Mouse (Mus musculus) liver, adult (tissue): ENCODE results near the gene Ndufaf5.
"Not testable (repeated sequence)": the region's sequence is repeated elsewhere in the genome, so short reads cannot be mapped to it uniquely, and the experiment has no call there.

Experiments
- GATA4 ChIP-seq: IDR thresholded peaks from 2 replicates; pipeline ENCODE4 v1.6.1; 2014; ENCODE audit warnings: mild to moderate bottlenecking, low read length; ENCODE audit not compliant: insufficient replicate concordance

The Ndufaf5 gene

DNA sequence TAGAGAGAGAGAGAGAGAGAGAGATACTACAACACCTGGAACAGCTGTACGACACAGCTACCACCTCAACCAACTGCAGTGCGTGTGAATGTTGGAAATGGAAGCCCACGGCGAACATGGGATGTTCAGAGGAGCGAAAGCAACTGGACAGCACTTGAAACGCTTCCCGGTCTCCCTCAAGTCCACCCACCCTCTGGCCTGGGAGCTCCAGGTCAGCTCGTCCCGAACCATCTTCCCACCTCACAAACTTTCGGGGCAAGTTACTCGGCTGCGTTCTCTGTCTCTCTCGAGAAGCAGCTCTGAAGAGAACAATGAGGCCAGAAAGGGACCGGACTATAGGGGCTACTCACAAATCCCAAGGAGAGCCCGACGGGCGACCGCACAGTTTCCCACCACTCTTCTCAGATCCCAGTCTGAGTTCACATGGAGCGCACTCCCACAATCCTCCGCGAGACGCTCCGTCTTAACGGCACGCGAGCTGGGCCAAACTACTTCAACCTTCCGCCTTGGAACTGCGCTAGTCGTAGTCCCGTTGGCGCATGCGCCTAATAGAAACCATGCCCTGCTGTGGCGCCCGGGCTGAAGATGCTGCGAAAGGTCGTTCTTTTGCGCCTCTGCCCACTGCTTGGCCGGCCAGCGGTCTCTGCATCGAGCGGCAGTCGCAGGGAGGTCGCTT is at the start of gene Ndufaf5, which contains the start of gene Esf1:
Gene Ndufaf5 (plus strand): TSS at position 523 of the 676 bp plus-strand sequence.
Gene Esf1 (minus strand): TSS at position 438 of the 676 bp plus-strand sequence.
- no peak; the same call in 1 of the 2 replicates for TF ChIP-seq GATA4

DNA sequence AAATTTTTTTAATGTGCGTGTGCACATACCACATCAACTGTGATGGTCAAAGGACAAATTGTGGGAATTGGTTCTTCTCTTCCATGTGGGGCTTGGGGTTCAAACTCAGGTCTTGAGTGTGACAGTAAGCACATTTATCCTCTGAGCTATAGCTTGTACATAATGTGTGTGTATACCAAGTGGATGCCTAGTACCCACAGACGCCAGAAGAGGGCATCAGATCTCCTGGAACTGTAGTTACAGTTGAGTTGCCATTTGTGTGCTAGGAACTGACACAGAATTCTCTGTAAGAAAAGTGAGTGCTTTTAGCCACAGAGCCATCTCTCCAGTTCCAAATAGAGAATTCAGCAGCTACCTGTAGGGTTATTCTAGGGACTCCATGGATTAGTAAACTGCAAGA is 44.9 kb upstream of the Ndufaf5 start:
- TF ChIP-seq GATA4: no peak

DNA sequence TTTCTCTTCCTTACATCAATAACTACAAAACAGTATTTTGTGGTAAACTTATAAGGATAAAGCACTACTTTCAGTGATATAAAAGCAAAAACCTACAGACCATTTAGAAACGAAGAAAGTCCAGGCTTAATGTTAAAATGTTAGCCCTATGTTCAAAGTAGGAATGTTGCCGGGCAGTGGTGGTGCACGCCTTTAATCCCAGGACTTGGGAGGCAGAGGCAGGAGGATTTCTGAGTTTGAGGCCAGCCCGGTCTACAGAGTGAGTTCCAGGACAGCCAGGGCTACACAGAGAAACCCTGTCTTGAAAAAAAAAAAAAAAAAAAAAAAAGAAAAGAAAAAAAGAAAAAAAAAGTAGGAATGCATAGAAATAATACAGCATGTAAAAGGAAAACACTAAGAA is 18.7 kb upstream of the Ndufaf5 start, which contains the start of gene Gm17374:
Gene Gm17374 (plus strand): TSS at position 301 of the 400 bp plus-strand sequence.
- not testable (repeated sequence) for TF ChIP-seq GATA4

DNA sequence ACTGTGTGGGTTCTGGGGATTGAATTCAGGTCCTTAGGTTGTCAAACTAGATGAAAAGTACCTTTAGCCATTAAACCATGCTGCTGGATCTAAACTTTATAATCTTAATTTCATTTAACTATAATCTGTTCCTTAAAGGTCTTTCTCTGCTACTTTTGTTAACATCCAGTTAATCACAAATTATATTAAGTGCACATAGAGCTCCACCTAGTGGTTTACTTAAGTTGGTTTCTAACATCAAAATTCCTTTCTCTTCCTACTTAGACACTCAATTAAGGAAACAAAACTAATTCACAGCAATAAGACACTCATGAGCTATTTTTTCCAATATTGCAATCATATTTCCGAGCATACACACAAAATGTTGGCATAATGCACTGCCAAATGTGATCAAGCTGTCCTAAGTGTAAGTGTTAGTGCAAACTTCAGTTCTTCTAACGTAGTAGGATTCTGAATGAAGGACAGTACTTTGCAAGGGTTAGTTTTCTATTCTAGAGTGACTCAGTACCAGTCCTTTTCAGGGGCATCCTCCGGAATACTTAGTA is 11.2 kb upstream of the Ndufaf5 start:
- TF ChIP-seq GATA4: no peak

DNA sequence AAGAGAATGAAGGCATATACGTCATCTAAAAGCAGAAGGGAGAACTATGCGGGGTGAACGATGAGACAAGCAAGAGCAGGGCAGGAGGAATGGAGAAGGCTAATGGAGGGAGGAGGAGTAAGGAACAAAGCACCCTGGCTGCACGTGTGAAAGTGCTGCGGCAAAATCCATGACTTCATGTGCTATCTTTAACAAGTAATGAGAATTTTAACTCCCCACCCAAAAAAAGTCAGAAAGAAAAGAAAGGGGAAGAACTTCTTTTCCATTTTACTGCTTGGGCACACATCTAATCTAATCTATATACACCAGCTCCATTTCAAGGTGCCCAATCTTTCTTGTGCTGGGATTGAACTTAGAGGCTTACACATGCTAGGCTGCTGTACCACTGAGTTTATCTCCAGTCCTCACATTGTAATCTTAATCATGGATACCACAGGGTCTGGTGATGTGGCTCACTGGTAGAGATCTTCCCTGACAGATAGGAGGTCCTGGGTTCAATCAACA is 7.0 kb upstream of the Ndufaf5 start:
- no peak for TF ChIP-seq GATA4

DNA sequence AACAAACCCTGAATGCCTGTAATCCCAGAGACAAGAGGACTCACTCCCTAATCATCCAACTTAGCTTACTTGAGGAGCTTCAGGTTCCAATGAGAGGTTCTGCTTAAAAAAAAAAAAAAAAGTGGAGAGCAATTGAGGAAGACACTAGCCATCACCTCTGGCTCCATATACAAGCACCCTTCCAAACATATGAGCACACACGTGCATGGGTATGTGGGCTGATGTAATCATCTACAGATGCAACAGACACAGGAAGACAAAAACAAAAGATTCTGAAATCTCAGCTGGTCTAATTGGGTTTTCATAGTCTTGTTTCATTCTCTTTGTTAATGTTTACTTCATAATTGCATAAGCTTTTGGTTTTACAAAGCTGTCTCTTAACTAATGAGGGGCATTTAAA is 1.4 kb upstream of the Ndufaf5 start:
- no peak for TF ChIP-seq GATA4

DNA sequence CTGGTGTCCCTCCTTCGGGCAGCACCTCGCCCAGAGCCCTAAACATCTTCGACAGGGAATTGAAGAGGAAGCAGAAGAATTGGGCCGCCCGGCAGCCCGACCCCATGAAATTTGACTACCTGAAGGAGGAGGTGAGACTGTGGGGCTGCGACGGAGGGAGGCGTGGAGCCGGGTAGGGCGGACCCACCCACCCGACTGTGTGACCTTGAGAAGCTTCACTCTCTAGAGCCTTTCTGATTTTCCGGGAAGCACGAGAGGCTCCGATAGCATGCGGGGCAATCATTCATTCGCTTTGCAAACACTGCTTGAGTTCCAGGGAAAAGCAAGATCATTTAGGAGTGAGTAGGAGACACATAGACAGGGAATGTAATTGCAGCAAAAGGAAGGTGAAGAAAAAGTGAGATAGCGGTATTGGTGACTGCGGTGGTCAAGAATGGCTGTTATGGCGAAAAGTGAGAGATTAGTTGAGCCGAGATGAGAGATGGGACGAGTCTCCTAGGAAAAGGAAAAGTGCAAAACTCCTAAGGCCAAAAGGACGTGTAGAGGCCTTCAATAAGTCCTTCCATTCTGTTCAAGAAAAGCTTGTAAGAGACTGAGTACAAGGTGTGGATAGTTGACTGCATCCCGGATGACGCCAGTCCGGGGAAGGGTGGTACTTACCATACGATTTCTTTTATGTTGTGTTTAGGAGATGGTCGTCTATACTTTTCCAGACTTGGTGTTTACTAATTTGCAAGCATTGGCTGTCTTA is 529 bp downstream of the Ndufaf5 start:
- no peak for TF ChIP-seq GATA4

DNA sequence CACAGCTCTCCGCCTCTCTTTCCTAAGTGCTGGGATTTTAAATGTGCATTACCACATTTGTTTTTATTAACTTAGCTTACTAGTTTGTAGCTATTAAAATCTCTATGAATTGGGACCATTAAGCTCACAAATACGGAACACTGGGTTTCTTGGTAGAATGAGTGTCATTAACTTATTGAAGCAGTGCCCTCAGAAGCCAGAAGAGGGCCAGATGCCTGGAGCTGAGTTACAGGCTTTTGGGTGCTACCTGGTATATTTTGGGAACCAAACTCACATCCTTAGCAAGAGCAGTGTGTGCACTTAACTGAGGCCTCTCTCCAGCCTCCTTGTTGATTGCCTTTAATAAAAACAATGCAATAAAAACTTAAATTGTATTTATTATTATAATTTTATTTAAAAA is 30.3 kb downstream of the Ndufaf5 start:
- no peak for TF ChIP-seq GATA4

DNA sequence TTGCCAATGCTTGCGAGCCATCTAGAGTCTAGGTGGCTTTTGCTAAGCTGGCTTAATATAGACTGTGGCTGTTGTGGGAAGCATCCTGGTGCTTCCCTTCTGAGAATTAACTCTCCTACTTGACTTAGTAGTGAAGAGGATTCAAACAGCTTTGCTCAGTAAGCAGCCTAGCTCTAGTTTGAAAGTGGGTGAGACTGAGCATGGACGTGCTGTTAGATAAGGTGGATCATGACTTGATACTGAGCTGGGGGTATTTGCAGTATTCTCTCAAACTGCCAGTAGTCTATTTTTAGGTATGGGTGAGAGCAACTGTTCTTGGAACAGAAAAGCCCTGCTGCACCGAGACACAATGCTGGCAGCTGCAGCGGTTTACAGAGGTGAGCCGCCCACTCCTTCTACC is 32.1 kb downstream of the Ndufaf5 start:
- TF ChIP-seq GATA4: no peak

DNA sequence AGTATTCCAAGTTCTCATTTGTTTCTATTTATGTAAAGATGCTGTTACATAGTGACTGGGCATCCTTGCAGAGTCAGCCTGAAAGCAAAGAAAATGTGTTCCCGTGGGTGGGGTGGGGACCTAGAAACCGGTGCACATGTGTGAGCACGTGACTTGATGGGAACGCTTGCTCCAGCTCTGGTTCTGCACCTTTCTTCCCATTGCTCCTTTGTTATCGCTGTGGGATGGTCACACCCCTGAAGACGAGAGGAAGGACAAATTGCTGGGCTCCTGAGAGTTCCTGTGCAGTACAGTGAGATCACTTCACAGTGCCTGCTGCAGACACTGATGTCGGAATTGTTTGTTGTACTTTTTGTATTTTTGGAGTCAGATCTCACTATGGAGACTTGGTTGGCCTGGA is 33.3 kb downstream of the Ndufaf5 start:
- no peak for TF ChIP-seq GATA4

DNA sequence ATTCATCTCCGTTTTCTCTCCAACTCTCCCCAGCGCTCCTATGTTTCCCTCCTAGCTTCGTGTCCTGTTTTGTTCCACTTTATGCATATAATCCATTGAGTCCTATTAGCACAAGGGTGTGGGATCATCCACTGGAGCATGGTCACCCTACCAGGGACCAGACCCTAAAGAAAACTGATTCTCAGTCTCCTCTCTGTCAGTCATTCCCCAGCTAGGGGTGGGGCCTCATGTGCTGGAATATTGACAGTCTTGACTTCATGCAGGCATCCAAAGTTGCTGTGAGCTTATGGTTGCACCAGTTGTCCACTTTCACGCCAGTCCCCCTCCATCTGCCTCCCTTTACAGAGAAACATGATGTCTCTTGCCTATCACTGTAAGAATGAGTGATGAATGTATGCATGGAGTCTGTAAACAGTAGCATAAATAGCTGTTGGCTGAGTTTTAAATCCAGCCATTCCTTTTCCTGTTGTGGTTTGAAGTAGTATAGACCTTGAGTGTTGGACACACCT is 44.1 kb downstream of the Ndufaf5 start:
- no peak for TF ChIP-seq GATA4

DNA sequence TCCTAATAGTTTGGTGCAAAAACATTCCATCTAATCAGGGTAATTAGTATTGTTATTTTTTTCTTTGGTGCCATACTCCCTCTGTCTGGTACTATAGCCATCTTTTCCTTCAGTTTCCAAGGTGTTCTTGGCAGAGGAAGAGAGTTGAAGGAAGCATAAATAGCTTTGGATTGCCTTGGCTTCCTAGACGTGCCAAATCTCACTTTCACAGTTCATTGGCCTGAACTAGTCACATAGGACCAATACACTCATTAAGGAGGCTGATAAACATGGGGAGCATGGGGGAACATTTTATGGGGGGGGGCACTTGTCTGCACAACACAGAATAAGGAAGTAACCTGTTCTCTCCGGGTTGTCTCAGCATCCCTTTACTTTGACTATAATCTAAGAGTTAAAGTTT is 45.0 kb downstream of the Ndufaf5 start:
- TF ChIP-seq GATA4: no peak

DNA sequence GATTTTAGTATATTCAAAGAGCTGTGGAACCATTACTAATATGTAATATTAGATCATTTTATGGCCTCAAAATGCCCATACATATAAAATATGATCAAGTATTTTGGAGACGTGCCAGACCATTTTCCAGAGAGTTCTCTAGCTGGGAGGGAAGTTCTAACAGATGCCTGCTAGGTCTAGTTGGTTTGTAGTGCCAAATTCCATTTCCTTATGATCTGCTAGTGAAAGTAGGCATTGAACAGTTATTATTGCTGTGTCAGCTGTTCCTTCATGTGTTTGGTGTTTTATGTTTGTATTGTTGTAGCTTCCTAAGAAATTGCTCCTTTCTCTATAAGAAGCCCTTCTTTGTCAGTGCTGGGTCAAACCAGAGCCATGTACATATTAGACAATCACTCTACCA is 45.5 kb downstream of the Ndufaf5 start:
- TF ChIP-seq GATA4: no peak

DNA sequence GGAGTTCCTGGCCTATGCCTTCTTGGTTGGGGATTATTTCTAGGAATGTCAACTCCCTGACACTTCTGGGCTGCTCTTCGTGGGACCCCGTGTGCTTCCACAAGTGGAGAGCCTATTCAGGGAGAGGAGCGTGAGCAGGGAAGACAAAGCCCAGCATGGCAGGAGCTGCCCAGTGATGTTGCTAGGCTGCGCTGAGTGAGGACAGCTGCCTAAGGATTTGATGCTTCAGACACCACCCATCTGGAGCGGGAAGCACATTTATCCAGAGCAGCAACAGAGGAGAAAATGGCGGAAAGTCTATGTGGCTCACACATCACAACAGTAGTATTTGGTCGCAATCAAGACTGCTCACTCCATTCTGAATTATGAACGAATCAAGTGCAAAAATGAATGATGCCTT is 49.9 kb downstream of the Ndufaf5 start:
- TF ChIP-seq GATA4: no peak

DNA sequence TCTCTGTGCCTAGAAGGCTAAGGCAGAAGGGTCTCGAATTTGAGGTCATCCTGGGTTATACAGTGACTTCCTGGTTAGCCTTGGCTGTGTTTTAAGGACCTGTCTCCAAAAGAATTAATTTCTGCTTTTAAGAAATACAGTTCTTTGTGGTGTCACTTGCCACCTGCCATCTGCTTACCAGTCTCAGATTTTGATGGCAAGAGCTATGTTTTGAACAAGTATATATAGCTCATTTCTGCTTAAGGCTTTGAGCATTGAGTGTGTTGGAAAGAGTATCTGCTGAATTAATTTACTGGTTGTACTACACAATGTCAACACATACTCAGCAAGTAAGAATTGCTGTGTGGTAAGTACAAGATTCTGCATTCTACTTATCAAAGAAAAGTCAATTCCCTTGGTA is 59.8 kb downstream of the Ndufaf5 start:
- no peak for TF ChIP-seq GATA4

DNA sequence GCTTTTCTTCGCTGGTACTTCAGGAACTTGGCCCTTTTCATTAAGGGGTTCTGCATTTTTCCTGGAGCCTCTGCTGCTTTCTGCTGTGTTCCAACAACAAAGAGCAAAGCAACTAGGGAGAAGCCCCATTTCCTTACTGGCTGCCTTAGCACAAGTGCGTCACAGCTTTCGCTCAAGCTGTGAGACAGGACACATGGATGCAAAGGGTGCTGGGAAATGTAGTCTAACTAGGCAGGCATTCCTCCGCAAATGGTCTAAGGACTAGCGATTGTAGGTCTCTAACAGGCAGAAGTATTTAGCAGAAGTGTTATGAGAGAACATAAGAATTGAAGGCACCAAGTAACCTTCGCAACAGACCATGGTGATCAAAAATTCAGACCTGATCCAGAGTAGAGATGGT is 66.8 kb downstream of the Ndufaf5 start:
- no peak for TF ChIP-seq GATA4
